Mouse (Mus musculus): ENCODE results near the gene Taf5.

Gene Taf5

GRCm38 (mm10) chr19:47067096-47067882 lies at the start of gene Taf5:
Taf5 (plus strand) TSS chr19:47067746.
- in situ Hi-C loops (cut with MboI), result no loop called here

GRCm38 (mm10) chr19:47017831-47018230 lies 49.7 kb upstream of the Taf5 start:
- in situ Hi-C loops (cut with MboI), result no loop called here

GRCm38 (mm10) chr19:47018330-47018729 lies 49.2 kb upstream of the Taf5 start:
- in situ Hi-C loops (cut with MboI), result no loop called here

DNA sequence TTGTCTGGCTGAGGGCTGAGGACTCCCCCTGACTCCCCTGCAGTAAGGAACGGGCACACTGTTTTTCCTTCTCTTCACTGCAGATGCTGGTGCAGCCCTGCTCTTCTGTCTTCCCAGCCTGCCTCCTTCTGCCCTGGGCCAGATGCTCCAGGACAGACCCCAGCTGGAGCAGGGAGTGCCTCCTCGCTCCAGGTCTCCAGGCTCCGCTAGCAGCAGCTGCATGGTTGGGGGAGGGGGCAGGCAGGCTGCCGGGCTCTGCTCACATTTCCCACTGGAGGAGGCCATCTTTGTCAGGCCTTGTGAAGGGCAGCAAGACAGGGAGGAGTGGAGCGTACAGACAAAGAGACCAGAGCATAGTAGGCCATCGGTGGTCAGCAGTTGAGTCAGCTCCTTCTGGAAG lies 48.2 kb upstream of the Taf5 start:
- in situ Hi-C loops (cut with MboI), result no loop called here

DNA sequence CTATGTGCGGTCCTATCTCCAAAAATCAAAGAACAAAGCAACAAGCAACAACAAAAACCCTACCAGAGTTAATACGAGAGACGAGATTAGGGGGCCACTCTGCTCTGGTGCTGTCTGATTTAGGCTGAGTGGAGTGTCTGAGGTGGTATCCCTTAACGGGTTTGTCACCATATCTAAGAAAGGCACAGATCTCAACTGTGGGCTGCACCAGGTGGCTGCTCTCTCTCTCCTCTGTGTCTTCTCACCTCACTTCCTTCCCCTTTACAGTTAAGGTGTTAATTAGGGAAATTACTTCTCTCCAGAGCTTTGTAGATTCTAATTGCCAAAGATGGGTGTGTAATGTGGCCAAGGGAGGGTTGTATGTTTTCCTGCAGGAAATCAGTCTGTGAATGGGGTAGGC lies 44.8 kb upstream of the Taf5 start:
- in situ Hi-C loops (cut with MboI), result no loop called here

GRCm38 (mm10) chr19:47023546-47023945 lies 44.0 kb upstream of the Taf5 start:
- in situ Hi-C loops (cut with MboI), result no loop called here

GRCm38 (mm10) chr19:47024954-47025353 lies 42.6 kb upstream of the Taf5 start:
- in situ Hi-C loops (cut with MboI), result no loop called here

DNA sequence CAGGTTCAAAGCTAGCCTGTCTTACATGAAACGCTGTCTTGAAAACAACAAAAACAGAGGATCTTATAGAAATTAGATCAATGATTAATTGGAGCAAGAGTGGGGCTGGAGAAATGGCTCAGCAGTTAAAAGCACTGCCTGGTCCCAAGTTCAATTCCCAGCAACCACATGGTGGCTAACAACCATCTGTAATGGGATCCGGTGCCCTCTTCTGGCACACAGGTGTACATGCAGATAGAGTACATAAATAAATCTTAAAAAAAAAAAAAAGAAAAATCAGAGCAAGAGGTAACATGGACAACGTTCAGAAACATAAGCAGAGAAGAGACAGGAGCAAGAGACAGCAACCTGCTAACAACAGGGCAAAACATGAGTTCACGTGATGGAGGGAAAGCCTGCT lies 41.0 kb upstream of the Taf5 start:
- in situ Hi-C loops (cut with MboI), result no loop called here

- in situ Hi-C loops (cut with MboI), result no loop called here
Observed at GRCm38 (mm10) chr19:47029796-47030195, 37.8 kb upstream of the Taf5 start.

- in situ Hi-C loops (cut with MboI), result no loop called here
Observed at GRCm38 (mm10) chr19:47031770-47032169, 35.8 kb upstream of the Taf5 start.

DNA sequence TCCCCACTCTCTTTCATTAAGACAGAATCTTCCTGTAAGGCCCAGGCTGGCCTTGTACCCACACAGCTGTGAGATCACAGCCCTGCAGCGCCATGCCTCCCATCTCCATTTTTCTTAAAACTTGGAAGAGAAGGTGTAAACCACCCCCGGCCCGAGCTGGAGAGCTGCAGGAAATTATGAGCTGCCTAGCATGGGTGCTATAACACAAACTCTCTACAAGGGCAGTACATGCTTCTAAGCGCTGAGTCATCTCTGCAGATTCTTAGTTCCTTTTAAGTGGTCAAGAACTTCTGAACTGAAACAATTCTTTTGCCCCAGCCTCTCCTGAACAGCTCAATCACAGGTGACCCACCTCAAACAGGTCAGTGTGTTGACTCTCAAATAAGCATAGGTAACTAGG lies 32.6 kb upstream of the Taf5 start:
- in situ Hi-C loops (cut with MboI), result no loop called here

DNA sequence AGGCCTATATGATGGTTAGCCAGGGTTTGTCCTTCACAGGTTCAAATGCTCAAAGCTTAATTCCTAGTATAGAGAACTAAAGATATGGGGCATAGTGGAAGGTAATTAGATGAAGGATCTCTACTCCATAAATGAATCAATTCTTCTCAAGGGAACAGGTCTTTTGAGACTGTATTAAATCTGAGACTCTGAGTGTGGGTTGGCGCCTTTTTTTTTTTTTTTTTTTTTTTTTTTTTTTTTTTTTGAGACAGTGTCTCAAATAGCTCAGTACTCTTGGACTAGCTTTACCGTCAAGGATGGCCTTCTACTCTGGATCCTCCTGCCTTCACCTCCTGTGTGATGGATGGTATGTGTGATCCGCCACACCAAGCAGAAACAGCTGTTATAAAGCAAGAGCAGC lies 30.9 kb upstream of the Taf5 start:
- in situ Hi-C loops (cut with MboI), result no loop called here

- in situ Hi-C loops (cut with MboI), result no loop called here
Observed at GRCm38 (mm10) chr19:47040720-47041473, 26.6 kb upstream of the Taf5 start.

GRCm38 (mm10) chr19:47043608-47044007 lies 23.9 kb upstream of the Taf5 start:
- in situ Hi-C loops (cut with MboI), result no loop called here

- in situ Hi-C loops (cut with MboI), result no loop called here
Observed at GRCm38 (mm10) chr19:47046343-47046742, 21.2 kb upstream of the Taf5 start.

DNA sequence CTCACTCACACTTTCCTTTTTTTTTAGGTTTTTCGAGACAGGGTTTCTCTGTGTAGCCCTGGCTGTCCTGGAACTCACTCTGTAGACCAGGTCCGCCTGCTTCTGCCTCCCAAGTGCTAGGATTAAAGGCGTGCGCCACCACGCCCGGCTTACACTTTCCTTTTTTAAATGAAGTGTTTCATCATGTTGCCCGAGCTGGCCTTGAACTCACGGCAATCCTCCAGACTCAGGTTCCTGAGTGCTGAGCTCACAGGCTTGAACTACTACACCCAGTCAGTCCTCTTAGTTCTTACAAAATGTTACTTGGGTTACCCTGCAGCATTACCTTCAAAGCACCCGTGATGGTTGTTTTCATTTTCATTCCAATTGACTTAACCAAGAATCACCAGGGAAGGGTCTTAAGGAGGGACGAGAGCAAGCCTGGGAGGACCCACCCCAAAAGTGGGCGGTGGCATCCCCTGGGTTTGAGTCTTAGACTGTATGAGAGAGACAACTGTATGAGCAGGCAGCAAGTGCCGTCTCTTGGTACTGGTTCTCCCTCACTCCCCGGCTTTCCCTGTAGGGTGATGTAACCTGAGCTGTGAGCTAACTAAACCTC lies 20.2 kb upstream of the Taf5 start:
- in situ Hi-C loops (cut with MboI), result no loop called here

- in situ Hi-C loops (cut with MboI), result no loop called here
Observed at GRCm38 (mm10) chr19:47049061-47049460, 18.5 kb upstream of the Taf5 start.

GRCm38 (mm10) chr19:47049840-47050239 lies 17.7 kb upstream of the Taf5 start:
- in situ Hi-C loops (cut with MboI), result no loop called here

GRCm38 (mm10) chr19:47050271-47051032 lies 17.1 kb upstream of the Taf5 start, which contains the start of gene Pcgf6:
Pcgf6 (minus strand) TSS chr19:47050906.
- in situ Hi-C loops (cut with MboI), result no loop called here

DNA sequence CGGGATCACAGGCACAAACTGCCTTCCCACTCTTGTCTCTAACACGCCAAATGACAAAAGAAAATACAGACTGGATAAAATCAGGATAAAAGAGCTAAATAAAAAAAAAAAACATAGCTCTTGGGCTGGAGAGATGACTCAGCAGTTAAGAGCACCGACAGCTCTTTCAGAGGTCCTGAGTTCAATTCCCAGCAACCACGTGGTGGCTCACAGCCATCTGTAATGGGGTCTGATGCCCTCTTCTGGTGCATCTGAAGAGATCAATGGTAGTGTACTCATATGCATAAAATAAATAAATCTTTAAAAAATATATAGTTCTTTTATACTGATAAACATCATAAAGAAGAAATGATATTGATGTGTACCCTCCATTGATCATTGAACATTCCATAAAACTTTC lies 14.6 kb upstream of the Taf5 start:
- in situ Hi-C loops (cut with MboI), result no loop called here

GRCm38 (mm10) chr19:47053471-47053870 lies 14.1 kb upstream of the Taf5 start:
- in situ Hi-C loops (cut with MboI), result no loop called here

- in situ Hi-C loops (cut with MboI), result no loop called here
Observed at GRCm38 (mm10) chr19:47057684-47058083, 9.9 kb upstream of the Taf5 start.

Measured in mature B cell (primary cell).